Mouse (Mus musculus): ENCODE measurements around the gene Dct. TPM values are rescaled to one million over a fixed set of nuclear protein-coding genes. Genes with fewer than 3 reads are reported as not detected.

Dct gene
- polyA plus RNA-seq, 1 experiment from 2014 or later = 8.5 TPM

GRCm38 (mm10) chr14:118083851-118084250 lies 31.8 kb upstream of the Dct start:
- H3K4me2 ChIP-seq (ENCODE audit: low read depth, low read length, severe bottlenecking) = no peak overlapping the region
- 77% methylated on average over 6 of the region's 6 CpGs for WGBS
- DNase-seq (ENCODE audit: low spot score) (no peak), ATAC-seq (replicated peaks; ENCODE audit: low FRiP score) (no peak)
- H3K9me3 ChIP-seq (ENCODE audit: control insufficient read depth, low read length) = no peaks in the 10 kb centered on the region
- no peak overlapping the region for H3K4me3 ChIP-seq (ENCODE audit: low read depth, low read length)
- H3K4me1 ChIP-seq (replicated peaks; ENCODE audit: control insufficient read depth, insufficient read depth, low read length) = peaks cover 7% of the 10 kb centered on the region; the same call in 1 of the 2 replicates
- H3K27me3 ChIP-seq (ENCODE audit: control insufficient read depth, insufficient read depth, low read length) = peaks cover 4% of the 10 kb centered on the region; the same call in 1 of the 2 replicates
- no peak overlapping the region for H3K27ac ChIP-seq (ENCODE audit: low read depth, low read length)
- no peaks in the 10 kb centered on the region for H3K36me3 ChIP-seq (ENCODE audit: control insufficient read depth, insufficient read depth, low read length)
- H3K9ac ChIP-seq (ENCODE audit: low read length) = no peak overlapping the region

- H3K9ac ChIP-seq (ENCODE audit: low read length) = no peak overlapping the region
- ATAC-seq (replicated peaks; ENCODE audit: low FRiP score) (peak; percentile 61; the same call in 1 of the 2 replicates), DNase-seq (ENCODE audit: low spot score) (no peak)
- WGBS = 32% methylated on average over 11 of the region's 11 CpGs
- H3K27me3 ChIP-seq (ENCODE audit: control insufficient read depth, insufficient read depth, low read length) = peaks cover 4% of the 10 kb centered on the region; the same call in 1 of the 2 replicates
- H3K27ac ChIP-seq (ENCODE audit: low read depth, low read length) = no peak overlapping the region
- H3K4me2 ChIP-seq (ENCODE audit: low read depth, low read length, severe bottlenecking) = no peak overlapping the region
- no peaks in the 10 kb centered on the region for H3K9me3 ChIP-seq (ENCODE audit: control insufficient read depth, low read length)
- no peaks in the 10 kb centered on the region for H3K36me3 ChIP-seq (ENCODE audit: control insufficient read depth, insufficient read depth, low read length)
- H3K4me3 ChIP-seq (ENCODE audit: low read depth, low read length) = no peak overlapping the region
- H3K4me1 ChIP-seq (replicated peaks; ENCODE audit: control insufficient read depth, insufficient read depth, low read length) = peaks cover 4% of the 10 kb centered on the region; the same call in 1 of the 2 replicates
Measured at GRCm38 (mm10) chr14:118080606-118081005, 28.6 kb upstream of the Dct start.

GRCm38 (mm10) chr14:118070100-118070499 lies 18.1 kb upstream of the Dct start:
- DNase-seq (ENCODE audit: low spot score) (peak; percentile 34), ATAC-seq (replicated peaks; ENCODE audit: low FRiP score) (no peak; the same call in 1 of the 2 replicates)
- H3K27me3 ChIP-seq (ENCODE audit: control insufficient read depth, insufficient read depth, low read length) = no peaks in the 10 kb centered on the region
- no peak overlapping the region for H3K4me3 ChIP-seq (ENCODE audit: low read depth, low read length)
- 84% methylated on average over 12 of the region's 12 CpGs for WGBS
- no peak overlapping the region for H3K9ac ChIP-seq (ENCODE audit: low read length)
- no peaks in the 10 kb centered on the region for H3K9me3 ChIP-seq (ENCODE audit: control insufficient read depth, low read length)
- H3K36me3 ChIP-seq (ENCODE audit: control insufficient read depth, insufficient read depth, low read length) = no peaks in the 10 kb centered on the region
- no peak overlapping the region for H3K27ac ChIP-seq (ENCODE audit: low read depth, low read length)
- H3K4me2 ChIP-seq (ENCODE audit: low read depth, low read length, severe bottlenecking) = no peak overlapping the region
- H3K4me1 ChIP-seq (replicated peaks; ENCODE audit: control insufficient read depth, insufficient read depth, low read length) = no peaks in the 10 kb centered on the region

- Histone ChIP-seq H3K9ac (ENCODE audit: low read length) (no peak overlapping the region), H3K4me1 (replicated peaks; ENCODE audit: control insufficient read depth, insufficient read depth, low read length) (no peaks in the 10 kb centered on the region), H3K27me3 (ENCODE audit: control insufficient read depth, insufficient read depth, low read length) (no peaks in the 10 kb centered on the region), H3K4me3 (ENCODE audit: low read depth, low read length) (no peak overlapping the region), H3K36me3 (ENCODE audit: control insufficient read depth, insufficient read depth, low read length) (no peaks in the 10 kb centered on the region), H3K4me2 (ENCODE audit: low read depth, low read length, severe bottlenecking) (no peak overlapping the region), H3K27ac (ENCODE audit: low read depth, low read length) (no peak overlapping the region), H3K9me3 (ENCODE audit: control insufficient read depth, low read length) (no peaks in the 10 kb centered on the region)
- ATAC-seq (replicated peaks; ENCODE audit: low FRiP score) (no peak; the same call in 1 of the 2 replicates), DNase-seq (ENCODE audit: low spot score) (peak; percentile 23)
- WGBS = 88% methylated on average over 12 of the region's 12 CpGs
Measured at GRCm38 (mm10) chr14:118069439-118070079, 17.5 kb upstream of the Dct start.

- no peaks in the 10 kb centered on the region for H3K36me3 ChIP-seq (ENCODE audit: control insufficient read depth, insufficient read depth, low read length)
- no peak overlapping the region for H3K4me2 ChIP-seq (ENCODE audit: low read depth, low read length, severe bottlenecking)
- H3K9me3 ChIP-seq (ENCODE audit: control insufficient read depth, low read length) = no peaks in the 10 kb centered on the region
- no peak overlapping the region for H3K4me3 ChIP-seq (ENCODE audit: low read depth, low read length)
- ATAC-seq (replicated peaks; ENCODE audit: low FRiP score) = no peak
- WGBS = 80% methylated on average over 7 of the region's 7 CpGs
- no peaks in the 10 kb centered on the region for H3K27me3 ChIP-seq (ENCODE audit: control insufficient read depth, insufficient read depth, low read length)
- H3K4me1 ChIP-seq (replicated peaks; ENCODE audit: control insufficient read depth, insufficient read depth, low read length) = no peaks in the 10 kb centered on the region
- no peak overlapping the region for H3K27ac ChIP-seq (ENCODE audit: low read depth, low read length)
- H3K9ac ChIP-seq (ENCODE audit: low read length) = no peak overlapping the region
- peak; percentile 13 for DNase-seq (ENCODE audit: low spot score)
Measured at GRCm38 (mm10) chr14:118061766-118062432, 9.9 kb upstream of the Dct start.

- Histone ChIP-seq H3K27me3 (ENCODE audit: control insufficient read depth, insufficient read depth, low read length) (peaks cover 13% of the 10 kb centered on the region), H3K27ac (ENCODE audit: low read depth, low read length) (no peak overlapping the region), H3K9me3 (ENCODE audit: control insufficient read depth, low read length) (no peaks in the 10 kb centered on the region), H3K36me3 (ENCODE audit: control insufficient read depth, insufficient read depth, low read length) (no peaks in the 10 kb centered on the region), H3K4me2 (ENCODE audit: low read depth, low read length, severe bottlenecking) (no peak overlapping the region), H3K4me3 (ENCODE audit: low read depth, low read length) (no peak overlapping the region), H3K9ac (ENCODE audit: low read length) (no peak overlapping the region), H3K4me1 (replicated peaks; ENCODE audit: control insufficient read depth, insufficient read depth, low read length) (no peaks in the 10 kb centered on the region)
- WGBS = 85% methylated on average over 4 of the region's 4 CpGs
- ATAC-seq (replicated peaks; ENCODE audit: low FRiP score) (no peak), DNase-seq (ENCODE audit: low spot score) (peak; percentile 20)
Measured at GRCm38 (mm10) chr14:118058581-118058886, 6.5 kb upstream of the Dct start.

GRCm38 (mm10) chr14:118057696-118058580 lies 5.9 kb upstream of the Dct start:
- H3K9me3 ChIP-seq (ENCODE audit: control insufficient read depth, low read length) = no peaks in the 10 kb centered on the region
- no peak overlapping the region for H3K9ac ChIP-seq (ENCODE audit: low read length)
- H3K27me3 ChIP-seq (ENCODE audit: control insufficient read depth, insufficient read depth, low read length) = peaks cover 16% of the 10 kb centered on the region
- H3K27ac ChIP-seq (ENCODE audit: low read depth, low read length) = no peak overlapping the region
- H3K4me3 ChIP-seq (ENCODE audit: low read depth, low read length) = no peak overlapping the region
- WGBS = 88% methylated on average over 25 of the region's 25 CpGs
- DNase-seq (ENCODE audit: low spot score) (peak; percentile 50), ATAC-seq (replicated peaks; ENCODE audit: low FRiP score) (no peak)
- H3K36me3 ChIP-seq (ENCODE audit: control insufficient read depth, insufficient read depth, low read length) = no peaks in the 10 kb centered on the region
- H3K4me2 ChIP-seq (ENCODE audit: low read depth, low read length, severe bottlenecking) = no peak overlapping the region
- no peaks in the 10 kb centered on the region for H3K4me1 ChIP-seq (replicated peaks; ENCODE audit: control insufficient read depth, insufficient read depth, low read length)

GRCm38 (mm10) chr14:118052770-118053169 lies 726 bp upstream of the Dct start:
- Histone ChIP-seq H3K9me3 (ENCODE audit: control insufficient read depth, low read length) (no peaks in the 10 kb centered on the region), H3K9ac (ENCODE audit: low read length) (no peak overlapping the region), H3K27me3 (ENCODE audit: control insufficient read depth, insufficient read depth, low read length) (peaks cover 26% of the 10 kb centered on the region), H3K36me3 (ENCODE audit: control insufficient read depth, insufficient read depth, low read length) (no peaks in the 10 kb centered on the region), H3K4me2 (ENCODE audit: low read depth, low read length, severe bottlenecking) (no peak overlapping the region), H3K27ac (ENCODE audit: low read depth, low read length) (peak overlapping the region; percentile 55; the same call in 1 of the 2 replicates), H3K4me1 (replicated peaks; ENCODE audit: control insufficient read depth, insufficient read depth, low read length) (peaks cover 9% of the 10 kb centered on the region), H3K4me3 (ENCODE audit: low read depth, low read length) (no peak overlapping the region)
- WGBS = 48% methylated on average over 11 of the region's 11 CpGs
- peak; percentile 58 for DNase-seq (ENCODE audit: low spot score)
- ATAC-seq (replicated peaks; ENCODE audit: low FRiP score) = peak; percentile 47

Measured in forebrain, embryonic 11.5 days (tissue).